Mouse (Mus musculus) C2C12 (cell line): ENCODE measurements around the gene Ppef2. TPM values are rescaled to one million over a fixed set of nuclear protein-coding genes. Genes with fewer than 3 reads are reported as not detected.

ENCODE experiments used
- H3K27me3 ChIP-seq: one replicate; pipeline ENCODE4 v1.6.1; 2011; ENCODE audit not compliant: control insufficient read depth, insufficient read depth, insufficient read length
- H3K36me3 ChIP-seq: one replicate; pipeline ENCODE4 v1.6.1; 2011; ENCODE audit not compliant: control insufficient read depth, insufficient read depth
- H3K4me3 ChIP-seq: one replicate; pipeline ENCODE4 v1.5.1; 2011; ENCODE audit warnings: mild to moderate bottlenecking, control low read depth; ENCODE audit not compliant: poor library complexity, insufficient read depth, severe bottlenecking
- H3K79me2 ChIP-seq: one replicate; pipeline ENCODE4 v1.6.1; 2011; ENCODE audit not compliant: control insufficient read depth, insufficient read depth
- H3K79me3 ChIP-seq: one replicate; pipeline ENCODE4 v1.6.1; 2011; ENCODE audit warnings: low read depth, control low read depth
- H3ac ChIP-seq: one replicate; pipeline ENCODE3; 2011; ENCODE audit warnings: low read depth; ENCODE audit not compliant: control insufficient read depth, insufficient read length
- CEBPB ChIP-seq: IDR thresholded peaks from one replicate; pipeline ENCODE4 v1.6.1; 2011; ENCODE audit warnings: low read depth, mild to moderate bottlenecking, control low read depth, moderate library complexity
- CTCF ChIP-seq: IDR thresholded peaks from one replicate; pipeline ENCODE4 v1.5.1; 2011; ENCODE audit not compliant: control insufficient read depth, insufficient read depth, insufficient read length
- FOSL1 ChIP-seq: IDR thresholded peaks from one replicate; pipeline ENCODE4 v1.8.0; 2011; ENCODE audit warnings: mild to moderate bottlenecking, low read length; ENCODE audit not compliant: poor library complexity, insufficient read depth, severe bottlenecking
- MAX ChIP-seq: IDR thresholded peaks from one replicate; pipeline ENCODE4 v1.6.1; 2011; ENCODE audit warnings: mild to moderate bottlenecking, control low read depth
- MYOD1 ChIP-seq: IDR thresholded peaks from one replicate; pipeline ENCODE4 v1.6.1; 2011; ENCODE audit warnings: low read depth; ENCODE audit not compliant: control insufficient read depth, insufficient read length
- MYOG ChIP-seq: IDR thresholded peaks from one replicate; pipeline ENCODE4 v1.6.1; 2011; ENCODE audit not compliant: control insufficient read depth, insufficient read length; ENCODE audit errors: extremely low read depth
- USF1 ChIP-seq: IDR thresholded peaks from one replicate; pipeline ENCODE4 v1.6.1; 2011; ENCODE audit warnings: low read depth, mild to moderate bottlenecking, control low read depth, moderate library complexity
- polyA plus RNA-seq: library from polyadenylated mRNA; unstranded; fragments of >200 nt; fragmentation: generic; extraction: Trizol; gene quantifications from one replicate; pipeline ENCODE4 v1.2.1, GENCODE M21; 2012; ENCODE audit warnings: missing spikeins

Gene Ppef2
- polyA plus RNA-seq, 1 experiment = not detected

- no peaks in the 10 kb centered on the region for H3K79me2 ChIP-seq
- H3K79me3 ChIP-seq = no peaks in the 10 kb centered on the region
- TF ChIP-seq MAX (no peak), USF1 (no peak), MYOD1 (no peak), CTCF (no peak), MYOG (no peak), FOSL1 (no peak), CEBPB (no peak)
- H3ac ChIP-seq = no peak overlapping the region
- H3K27me3 ChIP-seq = no peaks in the 10 kb centered on the region
- no peaks in the 10 kb centered on the region for H3K36me3 ChIP-seq
- H3K4me3 ChIP-seq = no peak overlapping the region
These were observed 7.5 kb downstream of the Ppef2 start for GRCm38 (mm10) chr5:92248614-92249013.

- TF ChIP-seq USF1 = no peak
- TF ChIP-seq CTCF = no peak
- TF ChIP-seq MAX = no peak
- no peak for TF ChIP-seq CEBPB
- no peak for TF ChIP-seq MYOD1
- no peak for TF ChIP-seq FOSL1
- no peak for TF ChIP-seq MYOG
- H3K27me3 ChIP-seq = no peaks in the 10 kb centered on the region
- no peaks in the 10 kb centered on the region for H3K36me3 ChIP-seq
- H3K4me3 ChIP-seq = no peak overlapping the region
- H3ac ChIP-seq = no peak overlapping the region
- H3K79me3 ChIP-seq = no peaks in the 10 kb centered on the region
- no peaks in the 10 kb centered on the region for H3K79me2 ChIP-seq
These were observed 10.6 kb downstream of the Ppef2 start for GRCm38 (mm10) chr5:92245483-92245882.

DNA sequence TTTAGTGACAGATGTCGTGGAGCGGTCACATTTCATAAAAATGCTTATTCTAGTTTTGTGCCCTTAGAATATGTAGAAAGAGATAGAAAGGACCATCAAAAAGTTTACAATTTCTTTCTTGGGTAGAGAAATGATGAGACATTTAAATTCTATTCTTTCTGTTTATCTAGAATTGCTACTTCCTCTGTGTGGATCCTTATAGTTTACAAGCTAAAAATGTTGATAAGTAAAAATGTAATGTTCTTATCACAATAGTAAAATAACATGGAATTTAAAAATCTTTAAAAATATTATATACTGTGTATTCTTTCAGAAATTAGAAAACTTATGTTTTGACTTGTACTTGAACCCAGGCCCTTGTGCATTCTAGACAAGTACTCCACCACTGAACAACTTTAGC is 11.2 kb downstream of the Ppef2 start:
- Histone ChIP-seq H3K79me2 (no peaks in the 10 kb centered on the region), H3ac (no peak overlapping the region), H3K4me3 (no peak overlapping the region), H3K36me3 (no peaks in the 10 kb centered on the region), H3K79me3 (no peaks in the 10 kb centered on the region), H3K27me3 (no peaks in the 10 kb centered on the region)
- no peak for TF ChIP-seq FOSL1
- TF ChIP-seq CTCF = no peak
- no peak for TF ChIP-seq MYOG
- no peak for TF ChIP-seq USF1
- TF ChIP-seq MYOD1 = no peak
- no peak for TF ChIP-seq MAX
- TF ChIP-seq CEBPB = no peak

DNA sequence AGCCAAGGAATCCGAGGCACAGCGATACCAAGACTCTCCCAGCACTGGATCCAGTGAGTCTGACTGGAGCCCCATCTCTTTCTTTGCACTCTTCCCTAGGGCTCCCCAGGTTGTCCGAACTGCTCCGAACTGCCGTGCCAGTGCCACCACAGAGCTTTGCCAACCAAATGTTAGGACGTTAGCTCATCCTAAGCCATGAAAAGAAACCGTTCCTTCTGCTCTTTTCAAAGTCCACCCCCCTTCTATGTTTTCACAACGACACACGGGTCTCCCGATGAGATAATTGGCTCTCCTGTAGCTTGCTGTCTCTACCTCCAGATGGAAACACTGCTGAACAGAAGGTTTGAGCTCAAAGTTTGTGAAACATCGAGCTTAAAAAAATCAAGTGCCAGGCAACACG is 15.3 kb downstream of the Ppef2 start:
- TF ChIP-seq MAX = no peak
- TF ChIP-seq MYOD1 = no peak
- no peak for TF ChIP-seq CTCF
- no peak for TF ChIP-seq MYOG
- TF ChIP-seq USF1 = no peak
- no peak for TF ChIP-seq FOSL1
- TF ChIP-seq CEBPB = no peak
- no peaks in the 10 kb centered on the region for H3K79me3 ChIP-seq
- no peak overlapping the region for H3K4me3 ChIP-seq
- no peaks in the 10 kb centered on the region for H3K79me2 ChIP-seq
- no peaks in the 10 kb centered on the region for H3K27me3 ChIP-seq
- H3K36me3 ChIP-seq = no peaks in the 10 kb centered on the region
- H3ac ChIP-seq = no peak overlapping the region

DNA sequence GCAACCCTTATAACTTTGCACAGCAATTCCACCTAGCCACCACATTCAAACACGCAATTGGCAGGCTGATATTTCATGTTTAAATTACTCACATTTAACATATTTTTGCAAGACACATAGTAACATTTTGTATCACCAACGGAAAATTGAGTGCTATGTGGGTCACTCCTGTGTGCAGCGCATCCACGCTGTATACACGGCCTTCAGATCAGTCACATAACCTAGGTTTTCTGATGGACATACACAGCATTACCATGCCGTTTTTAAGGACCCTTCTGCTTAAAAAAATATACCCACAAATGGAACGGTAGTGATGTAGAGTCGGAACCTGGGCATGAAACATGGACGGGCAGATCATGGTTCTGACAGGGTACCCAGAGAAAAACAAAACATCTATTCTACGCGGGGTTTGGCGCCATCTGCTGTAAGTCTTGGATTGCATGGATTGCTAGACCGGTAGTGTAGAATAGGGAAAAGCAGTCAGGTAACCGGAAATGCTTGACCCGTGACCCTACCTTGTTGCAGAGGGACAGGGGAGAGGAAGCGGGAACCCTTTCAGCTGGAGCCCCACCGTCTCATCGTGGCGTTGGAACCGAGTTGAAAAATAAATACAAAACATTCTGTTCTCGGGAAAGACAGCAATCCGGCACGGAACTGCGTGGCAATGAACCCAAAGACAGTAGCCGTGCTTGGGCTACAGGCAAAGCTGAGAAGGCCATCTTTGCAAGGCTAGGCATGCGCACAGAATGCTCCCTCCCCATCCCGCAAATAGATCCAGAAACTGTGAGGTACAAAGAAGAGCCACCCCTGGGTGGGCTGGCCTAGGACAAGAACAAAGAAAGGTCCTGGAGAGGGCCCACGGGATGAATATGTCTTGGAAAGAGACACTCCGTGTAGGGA is 16.5 kb downstream of the Ppef2 start:
- Histone ChIP-seq H3K4me3 (no peak overlapping the region), H3K79me3 (no peaks in the 10 kb centered on the region)
- TF ChIP-seq CTCF (peak; percentile 43), USF1 (no peak)

DNA sequence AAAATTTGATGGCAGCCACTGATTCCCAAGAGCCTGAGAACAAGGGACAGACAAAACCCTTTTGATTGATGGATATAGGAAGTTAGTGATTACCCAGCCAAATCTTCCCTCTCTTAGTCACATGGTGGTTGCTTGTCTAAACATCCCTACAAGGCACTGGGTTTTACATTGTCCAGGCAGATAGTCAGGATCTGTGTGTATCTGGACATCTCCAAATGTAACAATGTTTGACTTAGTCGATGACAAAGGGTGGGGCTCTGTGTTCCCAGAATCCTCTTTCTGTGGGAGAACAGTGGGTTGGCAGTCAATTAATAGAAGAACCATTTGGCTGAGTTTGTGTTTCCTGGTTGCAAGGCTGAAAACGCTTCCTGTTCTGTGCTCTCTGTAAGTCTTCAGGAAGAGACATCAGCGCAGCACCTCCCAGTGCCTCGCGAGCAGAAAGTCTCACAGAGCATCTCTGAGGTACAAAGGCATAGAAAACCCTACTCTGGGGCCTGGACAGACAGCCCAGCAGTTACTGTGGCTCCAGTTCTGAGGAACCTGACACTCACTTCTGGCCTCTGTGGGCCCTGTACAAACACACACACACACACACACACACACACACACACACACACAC is 21.0 kb downstream of the Ppef2 start:
- TF ChIP-seq CTCF = no peak
- TF ChIP-seq USF1 = peak; percentile 32
- Histone ChIP-seq H3ac (no peak overlapping the region), H3K4me3 (peak overlapping the region; percentile 2), H3K79me2 (no peaks in the 10 kb centered on the region), H3K36me3 (no peaks in the 10 kb centered on the region), H3K79me3 (no peaks in the 10 kb centered on the region), H3K27me3 (no peaks in the 10 kb centered on the region)

More for the DNA sequence above, 16.5 kb downstream of the Ppef2 start:
- H3ac ChIP-seq = no peak overlapping the region
- no peaks in the 10 kb centered on the region for H3K27me3 ChIP-seq
- H3K36me3 ChIP-seq = no peaks in the 10 kb centered on the region
- H3K79me2 ChIP-seq = no peaks in the 10 kb centered on the region
